Mouse (Mus musculus) liver, adult 10 weeks (tissue): ENCODE measurements around the gene Vmn1r64. TPM values are rescaled to one million over a fixed set of nuclear protein-coding genes. Genes with fewer than 3 reads are reported as not detected.

Source experiments
- polyA plus RNA-seq: library from polyadenylated mRNA; stranded (reverse); fragments of 350-450 nt; fragmentation: Illumina TruSeq; extraction: RNeasy Lipid Tissue Mini Kit (QIAGEN cat#74804); gene quantifications from one replicate; pipeline ENCODE4 v1.2.3, GENCODE M21; 2014; ENCODE audit warnings: low read depth, low replicate concordance

Vmn1r64 gene
- not detected for polyA plus RNA-seq

DNA sequence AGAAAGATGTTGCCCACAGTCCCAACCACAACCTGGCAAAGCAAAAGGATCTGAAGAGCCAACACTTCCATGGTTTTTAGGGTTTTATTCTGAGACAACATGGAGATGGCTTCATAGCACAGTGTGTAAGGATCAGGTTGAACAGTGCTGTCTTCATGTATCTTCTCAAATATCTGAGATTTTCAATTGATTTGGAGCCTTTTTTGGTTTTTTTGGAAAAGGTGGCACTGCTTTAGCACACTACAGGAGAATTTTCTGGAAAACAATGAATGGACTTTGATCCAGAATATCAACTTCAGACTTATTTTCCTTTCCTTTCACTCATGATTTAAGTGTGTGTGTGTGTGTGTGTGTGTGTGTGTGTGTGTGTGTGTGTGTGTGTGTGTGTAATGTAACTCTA is at the start of gene Vmn1r64:
Vmn1r64 (minus strand) TSS at position 101 of the 400 bp plus-strand sequence.

Other genes starting within 250 kb of the Vmn1r64 start
- not detected for gene Vmn1r62, start 210.9 kb downstream of the Vmn1r64 start, polyA plus RNA-seq
- not detected for gene Vmn1r63, start 79.1 kb downstream of the Vmn1r64 start, polyA plus RNA-seq
- gene Vmn1r65, start 126.5 kb upstream of the Vmn1r64 start, polyA plus RNA-seq = not detected
- gene Nlrp4c, start 160.6 kb upstream of the Vmn1r64 start, polyA plus RNA-seq = not detected